Mouse (Mus musculus) lung, postnatal 36 days (tissue): ENCODE results near the gene Calml3.
"Not testable (repeated sequence)": the region's sequence is repeated elsewhere in the genome, so short reads cannot be mapped to it uniquely, and the experiment has no call there.

Source experiments
- DNase-seq: peaks from one replicate; pipeline ENCODE4 v3.0.0; 2022; ENCODE audit warnings: mixed read lengths

The Calml3 gene

GRCm38 (mm10) chr13:3804186-3804585 is at the start of gene Calml3:
Calml3 (minus strand) TSS chr13:3804316.
- DNase-seq, result no peak

GRCm38 (mm10) chr13:3850330-3850729 is 46.2 kb upstream of the Calml3 start:
- no peak for DNase-seq

- not testable (repeated sequence) for DNase-seq
Observed at GRCm38 (mm10) chr13:3840662-3841061, 36.5 kb upstream of the Calml3 start.

- not testable (repeated sequence) for DNase-seq
Observed at GRCm38 (mm10) chr13:3837312-3837807, 33.2 kb upstream of the Calml3 start, which contains the start of gene Calm4. Calm4 (plus strand) TSS chr13:3837757.

GRCm38 (mm10) chr13:3833644-3834043 is 29.5 kb upstream of the Calml3 start:
- DNase-seq, result not testable (repeated sequence)

- peak; percentile 45 for DNase-seq
Observed at GRCm38 (mm10) chr13:3832450-3832849, 28.3 kb upstream of the Calml3 start.

- DNase-seq, result peak; percentile 70
Observed at GRCm38 (mm10) chr13:3831994-3832393, 27.9 kb upstream of the Calml3 start.

GRCm38 (mm10) chr13:3831546-3831945 is 27.4 kb upstream of the Calml3 start:
- peak; percentile 32 for DNase-seq

- DNase-seq, result no peak
Observed at GRCm38 (mm10) chr13:3825726-3826125, 21.6 kb upstream of the Calml3 start.

- DNase-seq, result no peak
Observed at GRCm38 (mm10) chr13:3822105-3822504, 18.0 kb upstream of the Calml3 start.

GRCm38 (mm10) chr13:3818740-3819076 is 14.6 kb upstream of the Calml3 start:
- DNase-seq, result no peak

- DNase-seq, result peak; percentile 46
Observed at GRCm38 (mm10) chr13:3818012-3818739, 14.1 kb upstream of the Calml3 start.

- peak; percentile 37 for DNase-seq
Observed at GRCm38 (mm10) chr13:3807131-3807827, 3.2 kb upstream of the Calml3 start.

GRCm38 (mm10) chr13:3805638-3806037 is 1.5 kb upstream of the Calml3 start:
- peak; percentile 38 for DNase-seq

- DNase-seq, result peak; percentile 27
Observed at GRCm38 (mm10) chr13:3805132-3805531, 1.0 kb upstream of the Calml3 start.

GRCm38 (mm10) chr13:3799386-3799785 is 4.7 kb downstream of the Calml3 start:
- DNase-seq, result no peak

- DNase-seq, result peak; percentile 58
Observed at GRCm38 (mm10) chr13:3798751-3799150, 5.4 kb downstream of the Calml3 start.

GRCm38 (mm10) chr13:3796649-3797048 is 7.5 kb downstream of the Calml3 start:
- DNase-seq, result peak; percentile 26

GRCm38 (mm10) chr13:3789531-3789930 is 14.6 kb downstream of the Calml3 start:
- DNase-seq, result no peak

GRCm38 (mm10) chr13:3788588-3788987 is 15.5 kb downstream of the Calml3 start:
- DNase-seq, result no peak

- no peak for DNase-seq
Observed at GRCm38 (mm10) chr13:3787644-3788043, 16.5 kb downstream of the Calml3 start.

- DNase-seq, result peak; percentile 80
Observed at GRCm38 (mm10) chr13:3787102-3787501, 17.0 kb downstream of the Calml3 start.

GRCm38 (mm10) chr13:3783621-3784020 is 20.5 kb downstream of the Calml3 start:
- no peak for DNase-seq

- DNase-seq, result no peak
Observed at GRCm38 (mm10) chr13:3782499-3782898, 21.6 kb downstream of the Calml3 start.
